Mouse (Mus musculus) erythroblast, embryonic 14.5 days (primary cell): ENCODE results near the gene Dab2ip. TPM values are rescaled to one million over a fixed set of nuclear protein-coding genes. Genes with fewer than 3 reads are reported as not detected.

Source experiments
- H3K27me3 ChIP-seq: 2 replicates; pipeline ENCODE4 v1.6.1; 2012; ENCODE audit warnings: inconsistent platforms; ENCODE audit not compliant: control insufficient read depth
- H3K36me3 ChIP-seq: 2 replicates; pipeline ENCODE4 v1.6.1; 2012; ENCODE audit warnings: mild to moderate bottlenecking, inconsistent platforms; ENCODE audit not compliant: control insufficient read depth
- H3K4me1 ChIP-seq: 2 replicates; pipeline ENCODE4 v1.6.1; 2012; ENCODE audit warnings: inconsistent platforms; ENCODE audit not compliant: control insufficient read depth
- H3K4me3 ChIP-seq: replicated peaks from 2 replicates; pipeline ENCODE3; 2012; ENCODE audit warnings: moderate library complexity, mild to moderate bottlenecking, inconsistent platforms
- H3K9me3 ChIP-seq: 2 replicates; pipeline ENCODE4 v1.6.1; 2012; ENCODE audit warnings: low read length, inconsistent platforms, mixed read lengths; ENCODE audit not compliant: control insufficient read depth
- GATA1 ChIP-seq: IDR thresholded peaks from 2 replicates; pipeline ENCODE4 v1.6.1; 2012; ENCODE audit warnings: low read length, inconsistent platforms, mixed read lengths
- TAL1 ChIP-seq: IDR thresholded peaks from 3 replicates; pipeline ENCODE4 v1.6.1; 2012; ENCODE audit warnings: low read length, inconsistent platforms, mixed read lengths
- polyA plus RNA-seq: library from polyadenylated mRNA; stranded (reverse); fragments of >175 nt; gene quantifications from 2 replicates; pipeline ENCODE4 v1.2.3, GENCODE M21; 2012

Gene Dab2ip
- polyA plus RNA-seq, 1 experiment = 0.20 TPM

DNA sequence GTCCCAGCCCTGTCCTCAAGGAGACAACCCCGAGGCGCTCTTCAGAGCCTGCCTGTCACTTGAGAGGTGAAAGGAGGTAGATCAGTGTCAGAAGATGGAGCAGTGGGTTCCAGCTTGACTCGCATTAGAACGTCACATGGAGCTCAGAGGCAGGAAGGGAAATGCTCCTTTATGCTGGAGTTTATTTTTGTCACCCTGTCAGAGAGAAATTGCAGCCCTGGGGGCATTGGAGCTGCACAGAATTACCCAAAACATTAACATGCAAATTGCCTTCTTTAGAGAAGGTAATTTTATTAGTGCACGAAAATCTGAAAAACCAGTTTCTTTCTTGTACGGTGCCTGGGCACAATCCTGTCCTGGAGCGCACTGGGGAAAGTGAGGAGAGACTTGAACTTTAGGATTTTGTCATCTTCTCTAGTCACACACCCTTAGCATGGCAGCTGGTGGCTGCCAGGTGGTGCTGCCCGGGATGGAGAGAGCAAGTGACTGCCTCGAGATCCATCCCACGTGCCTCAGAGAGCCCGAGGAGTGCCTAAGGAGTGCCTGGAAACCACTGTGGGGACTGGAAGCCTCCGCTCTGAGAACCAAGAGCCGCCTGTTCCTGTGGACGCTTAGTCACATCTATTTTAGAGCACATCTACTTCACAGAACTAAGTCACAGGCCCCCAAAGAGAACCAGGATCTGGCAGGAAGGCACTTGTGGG, 209.9 kb downstream of the Dab2ip start:
- Histone ChIP-seq H3K9me3 (no peaks in the 10 kb centered on the region), H3K4me1 (no peaks in the 10 kb centered on the region), H3K36me3 (no peaks in the 10 kb centered on the region), H3K27me3 (no peaks in the 10 kb centered on the region), H3K4me3 (no peak overlapping the region)
- TF ChIP-seq TAL1 = no peak
- TF ChIP-seq GATA1 = no peak

GRCm38 (mm10) chr2:35768538-35769238, 210.6 kb downstream of the Dab2ip start:
- TF ChIP-seq TAL1 (no peak), GATA1 (no peak)
- H3K4me3 ChIP-seq = no peak overlapping the region
- no peaks in the 10 kb centered on the region for H3K27me3 ChIP-seq
- H3K36me3 ChIP-seq = no peaks in the 10 kb centered on the region
- no peaks in the 10 kb centered on the region for H3K4me1 ChIP-seq
- no peaks in the 10 kb centered on the region for H3K9me3 ChIP-seq

DNA sequence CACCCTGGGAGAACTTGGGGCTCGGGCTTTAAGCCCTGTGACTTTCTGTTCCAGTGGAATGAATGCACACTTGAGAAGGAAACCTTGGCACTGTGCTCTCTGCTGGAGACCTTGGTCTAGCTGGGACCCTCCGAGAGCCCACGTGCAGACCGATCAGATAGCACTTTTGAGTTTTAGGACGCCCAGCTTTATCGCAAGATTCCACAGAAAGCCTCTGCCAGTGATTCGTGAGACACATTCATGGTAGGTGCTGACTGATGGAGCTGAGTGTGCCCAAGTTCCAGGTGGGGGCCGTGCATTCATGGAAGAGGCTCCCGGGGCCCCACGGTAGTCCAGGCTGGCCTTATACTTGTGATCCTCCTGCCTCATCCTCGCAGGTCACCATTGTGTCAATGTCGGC, 211.3 kb downstream of the Dab2ip start:
- H3K36me3 ChIP-seq = no peaks in the 10 kb centered on the region
- no peak overlapping the region for H3K4me3 ChIP-seq
- TF ChIP-seq TAL1 = no peak
- no peak for TF ChIP-seq GATA1
- H3K9me3 ChIP-seq = no peaks in the 10 kb centered on the region
- no peaks in the 10 kb centered on the region for H3K4me1 ChIP-seq
- no peaks in the 10 kb centered on the region for H3K27me3 ChIP-seq

DNA sequence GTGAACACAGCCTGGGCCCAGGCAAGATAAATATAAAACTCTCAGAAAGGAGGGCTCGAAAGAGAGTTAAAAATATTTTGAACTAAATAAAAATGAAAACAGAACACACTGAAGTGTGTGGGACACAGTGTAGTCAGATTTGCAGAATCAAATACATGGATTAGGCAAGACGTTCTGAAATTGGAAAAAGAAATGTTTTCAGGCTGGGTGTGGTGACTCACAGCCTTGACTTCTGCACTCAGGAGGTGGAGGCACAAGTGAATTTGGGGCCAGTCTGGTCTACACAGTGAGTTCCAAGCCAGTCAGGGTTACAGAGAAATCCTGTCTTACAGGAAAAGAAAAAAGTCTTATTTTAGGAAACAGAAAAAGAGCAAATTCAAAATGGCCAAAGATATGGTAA, 212.5 kb downstream of the Dab2ip start:
- H3K27me3 ChIP-seq = no peaks in the 10 kb centered on the region
- H3K36me3 ChIP-seq = no peaks in the 10 kb centered on the region
- H3K4me1 ChIP-seq = no peaks in the 10 kb centered on the region
- H3K9me3 ChIP-seq = no peaks in the 10 kb centered on the region
- TF ChIP-seq TAL1 (no peak), GATA1 (no peak)
- H3K4me3 ChIP-seq = no peak overlapping the region

DNA sequence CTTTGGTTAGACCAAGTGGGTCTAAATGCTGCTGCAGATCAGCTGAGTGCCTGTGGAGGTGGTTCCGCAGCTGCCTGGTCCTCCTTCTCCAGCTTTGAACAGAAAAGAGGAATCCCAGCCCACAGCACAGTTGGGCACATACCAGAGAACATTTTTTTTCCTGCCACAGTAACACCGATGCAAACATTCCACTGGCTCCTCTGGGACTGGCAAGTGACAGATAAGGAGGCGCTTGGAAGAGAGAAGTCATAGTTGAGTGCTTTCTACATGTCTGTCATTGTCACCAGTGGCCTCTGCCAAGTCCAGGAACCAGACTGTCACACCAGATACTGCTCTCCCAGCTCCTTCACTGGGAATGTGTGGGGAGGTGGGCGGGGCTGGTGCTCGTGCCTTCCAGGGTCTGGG, 217.6 kb downstream of the Dab2ip start:
- Histone ChIP-seq H3K36me3 (no peaks in the 10 kb centered on the region), H3K4me1 (no peaks in the 10 kb centered on the region), H3K4me3 (no peak overlapping the region), H3K9me3 (no peaks in the 10 kb centered on the region), H3K27me3 (no peaks in the 10 kb centered on the region)
- no peak for TF ChIP-seq GATA1
- no peak for TF ChIP-seq TAL1

GRCm38 (mm10) chr2:35776935-35777334, 218.9 kb downstream of the Dab2ip start:
- TF ChIP-seq TAL1 = no peak
- no peak for TF ChIP-seq GATA1
- no peaks in the 10 kb centered on the region for H3K9me3 ChIP-seq
- H3K36me3 ChIP-seq = no peaks in the 10 kb centered on the region
- no peaks in the 10 kb centered on the region for H3K4me1 ChIP-seq
- H3K4me3 ChIP-seq = no peak overlapping the region
- H3K27me3 ChIP-seq = no peaks in the 10 kb centered on the region

DNA sequence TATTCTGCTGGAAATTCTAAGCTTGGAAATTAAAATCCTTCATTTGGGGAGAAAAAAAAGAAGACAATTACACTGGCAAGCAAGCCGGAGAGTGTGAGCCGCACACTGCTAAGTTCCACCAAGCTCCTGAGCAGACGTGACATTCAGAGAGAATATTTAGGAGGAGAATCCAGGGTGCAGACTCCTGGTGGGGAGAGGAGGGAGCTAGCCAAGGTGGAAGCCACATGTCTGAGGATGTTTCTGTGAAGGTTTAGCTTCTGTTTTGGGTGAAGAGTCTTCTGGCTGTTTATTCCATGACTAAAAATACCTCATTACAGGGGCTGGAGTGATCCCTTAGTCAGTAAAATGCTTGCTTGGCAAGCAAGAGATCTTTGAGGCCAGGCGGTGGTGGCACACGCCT, 221.2 kb downstream of the Dab2ip start:
- TF ChIP-seq TAL1 (no peak), GATA1 (no peak)
- no peaks in the 10 kb centered on the region for H3K4me1 ChIP-seq
- H3K4me3 ChIP-seq = no peak overlapping the region
- no peaks in the 10 kb centered on the region for H3K9me3 ChIP-seq
- H3K36me3 ChIP-seq = no peaks in the 10 kb centered on the region
- H3K27me3 ChIP-seq = no peaks in the 10 kb centered on the region

Other genes with a start within 250 kb of the Dab2ip start
- gene Stom, start 221.3 kb upstream of the Dab2ip start, polyA plus RNA-seq = 29.1 and 34.6 TPM in 2 replicates
- gene 4930568D16Rik, start 190.5 kb upstream of the Dab2ip start, polyA plus RNA-seq = not detected in 2 replicates
- gene 4930402F06Rik, start 161.1 kb upstream of the Dab2ip start, polyA plus RNA-seq = not detected in 2 replicates
- gene Ggta1, start 95.0 kb upstream of the Dab2ip start, polyA plus RNA-seq = 0.08 and 0.18 TPM in 2 replicates